Mouse (Mus musculus) embryonic facial prominence, embryonic 14.5 days (tissue): ENCODE results near the gene Kcnmb1. TPM values are rescaled to one million over a fixed set of nuclear protein-coding genes. Genes with fewer than 3 reads are reported as not detected.

Source experiments
- ATAC-seq: fragments of 200-750 bp; cut with Nextera tagmentation; 2 replicates; pipeline ENCODE4 v1.8.0; 2017; ENCODE audit warnings: low read depth, moderate number of reproducible peaks, moderate TSS enrichment
- DNase-seq: peaks from one replicate; pipeline ENCODE4 v3.0.0-alpha.2; 2015; ENCODE audit warnings: low spot score
- H3K27ac ChIP-seq: fragments of 300-500 bp; sonication (generic); replicated peaks from 2 replicates; pipeline ENCODE4 v1.5.1; 2014; ENCODE audit warnings: low read depth, mild to moderate bottlenecking, low read length, moderate library complexity
- H3K27me3 ChIP-seq: fragments of 300-500 bp; sonication (generic); replicated peaks from 2 replicates; pipeline ENCODE4 v1.6.1; 2014; ENCODE audit warnings: low read length; ENCODE audit not compliant: control insufficient read depth, insufficient read depth
- H3K36me3 ChIP-seq: fragments of 300-500 bp; sonication (generic); 2 replicates; pipeline ENCODE4 v1.6.1; 2014; ENCODE audit warnings: low read length, mixed read lengths; ENCODE audit not compliant: control insufficient read depth, insufficient read depth
- H3K4me1 ChIP-seq: fragments of 300-500 bp; sonication (generic); 2 replicates; pipeline ENCODE4 v1.6.1; 2014; ENCODE audit warnings: antibody characterized with exemption, low read length; ENCODE audit not compliant: control insufficient read depth, insufficient read depth
- H3K4me2 ChIP-seq: fragments of 300-500 bp; sonication (generic); 2 replicates; pipeline ENCODE4 v1.6.1; 2014; ENCODE audit warnings: low read depth, mild to moderate bottlenecking, low read length, moderate library complexity, mixed read lengths
- H3K4me3 ChIP-seq: fragments of 300-500 bp; sonication (generic); 2 replicates; pipeline ENCODE4 v1.5.1; 2014; ENCODE audit warnings: low read depth, mild to moderate bottlenecking, low read length
- H3K9ac ChIP-seq: fragments of 300-500 bp; sonication (generic); 2 replicates; pipeline ENCODE4 v1.6.1; 2014; ENCODE audit warnings: low read depth, mild to moderate bottlenecking, low read length, moderate library complexity, mixed read lengths
- H3K9me3 ChIP-seq: fragments of 300-500 bp; sonication (generic); 2 replicates; pipeline ENCODE4 v1.6.1; 2016; ENCODE audit warnings: low read length; ENCODE audit not compliant: control insufficient read depth
- WGBS: fragments of 180-500 bp; shearing (Covaris S2); extraction: QIAGEN DNeasy Blood & Tissue Kit; methylation state at CpG from one replicate; pipeline ENCODE4 v1.1.7; 2014; 5-methylcytosine and 5-hydroxymethylcytosine counted together
- polyA plus RNA-seq: library from polyadenylated mRNA; unstranded; fragments of >200 nt; fragmentation: Nextera tagmentation; extraction: Ambion mirVana; gene quantifications from 2 replicates; pipeline ENCODE4 v1.2.1, GENCODE M21; 2014

Kcnmb1 gene
- polyA plus RNA-seq, 1 experiment from 2014 or later = 0.22 TPM

DNA sequence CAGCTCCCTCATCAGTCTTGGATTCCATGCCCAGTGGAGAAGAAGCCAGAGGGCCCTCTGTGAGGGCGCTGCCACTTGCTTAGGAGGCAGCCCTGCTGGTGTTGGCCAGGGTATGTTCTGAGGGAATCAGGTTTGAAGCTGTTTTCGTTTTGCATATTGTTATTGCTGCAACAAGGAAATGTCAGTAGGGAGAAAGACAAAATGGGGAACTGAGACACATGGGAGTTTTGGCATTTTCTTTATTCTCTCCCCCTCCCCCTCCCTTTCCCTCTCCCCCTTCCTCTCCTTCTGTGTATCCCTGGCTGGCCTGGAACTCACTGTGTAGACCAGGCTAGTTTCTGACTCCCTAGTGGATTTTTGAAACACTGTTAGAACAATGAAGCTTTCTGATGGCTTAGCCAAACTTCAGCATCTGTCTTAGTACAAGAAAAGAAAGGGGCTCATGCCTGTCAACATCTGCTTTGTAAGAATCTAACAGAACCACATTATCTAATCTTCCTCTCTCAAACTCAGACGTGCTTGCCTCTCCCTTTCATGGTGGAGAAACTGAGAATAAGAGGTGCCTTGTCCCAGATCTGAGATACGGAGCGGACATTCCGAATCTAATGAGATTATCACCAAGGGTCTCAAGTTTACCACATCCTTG is 49.3 kb downstream of the Kcnmb1 start:
- Histone ChIP-seq H3K9me3 (no peaks in the 10 kb centered on the region), H3K4me1 (peaks cover 9% of the 10 kb centered on the region), H3K36me3 (no peaks in the 10 kb centered on the region), H3K4me2 (no peak overlapping the region), H3K9ac (no peak overlapping the region), H3K27ac (no peak overlapping the region), H3K27me3 (no peaks in the 10 kb centered on the region), H3K4me3 (no peak overlapping the region)
- DNase-seq (no peak), ATAC-seq (no peak)
- WGBS = 50% methylated on average over 6 of the region's 6 CpGs

Other genes starting within 250 kb of the Kcnmb1 start
- gene Kcnip1, start 30.1 kb downstream of the Kcnmb1 start, polyA plus RNA-seq = 5.0 and 7.2 TPM in 2 replicates
- 4.9 and 6.4 TPM in 2 replicates for gene Lcp2, start 83.9 kb downstream of the Kcnmb1 start, polyA plus RNA-seq
- 0.54 and 0.72 TPM in 2 replicates for gene 4930469K13Rik, start 135.5 kb downstream of the Kcnmb1 start, polyA plus RNA-seq
- gene Foxi1, start 245.1 kb downstream of the Kcnmb1 start, polyA plus RNA-seq = 0.45 and 0.99 TPM in 2 replicates